Mouse (Mus musculus): ENCODE measurements around the gene Nrg4.

Gene Nrg4

DNA sequence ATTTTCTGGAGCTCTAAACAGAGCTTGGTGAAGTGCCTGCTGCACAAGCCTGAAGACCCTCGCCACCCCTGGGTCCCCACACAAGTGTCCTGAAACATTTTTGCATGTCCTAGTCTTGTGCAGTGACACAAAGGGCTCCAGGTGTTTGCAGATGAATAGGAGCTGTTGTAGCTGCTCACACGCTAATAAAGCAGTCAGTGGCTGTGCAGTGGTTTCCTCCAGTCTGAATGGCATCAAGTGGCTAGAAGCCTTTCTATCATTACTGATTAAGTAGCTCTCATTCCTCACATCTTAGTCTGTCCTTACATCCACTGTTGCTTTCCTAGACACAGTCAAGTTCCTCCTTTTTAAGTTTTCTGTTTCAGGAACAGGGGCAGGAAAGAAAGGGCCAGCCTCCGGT is 111.0 kb downstream of the Nrg4 start:
- DNase-seq (ENCODE audit: low spot score in 2 of 2) = no peak

DNA sequence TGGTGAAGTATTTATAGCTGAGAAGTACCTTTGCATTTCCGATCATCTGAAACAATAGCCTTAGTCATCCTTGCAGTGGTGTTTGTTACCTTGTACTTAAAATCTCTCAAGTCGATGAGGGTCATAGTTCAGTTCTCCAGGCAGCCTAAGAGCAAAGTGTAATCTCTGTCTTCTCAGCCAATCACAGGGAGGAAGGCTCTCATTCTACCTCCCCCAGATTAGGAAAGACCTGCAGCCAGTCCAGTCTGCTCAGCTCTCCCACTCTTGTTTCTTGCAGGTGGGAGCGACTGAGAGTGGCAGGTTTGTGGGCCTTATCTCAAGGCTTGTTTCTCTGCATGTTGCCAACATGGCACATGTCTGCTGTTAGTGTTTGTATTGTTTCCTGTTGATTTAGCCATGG is 111.6 kb downstream of the Nrg4 start:
- DNase-seq (ENCODE audit: low spot score in 2 of 2) = no peak

DNA sequence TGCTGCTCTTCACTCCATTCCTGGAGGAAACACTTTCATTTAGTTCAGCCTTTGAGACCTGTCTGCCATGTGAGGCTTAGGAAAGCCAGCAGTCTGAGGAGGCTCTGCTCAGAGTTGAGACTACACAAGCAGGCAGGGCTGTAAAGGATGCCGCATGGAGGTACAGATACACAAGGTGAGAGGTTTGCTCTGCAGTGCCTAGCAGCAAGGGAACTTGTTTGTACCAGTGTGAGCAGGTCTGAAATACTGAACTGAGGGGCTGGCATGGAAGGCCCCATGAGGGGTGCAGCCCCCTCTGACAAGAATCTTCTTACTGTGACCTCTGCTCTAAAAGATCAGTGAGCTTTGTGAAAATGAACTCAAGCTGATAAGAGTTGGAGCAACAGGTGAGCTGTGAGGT is 113.2 kb downstream of the Nrg4 start:
- no peak for DNase-seq (ENCODE audit: low spot score in 2 of 2)

DNA sequence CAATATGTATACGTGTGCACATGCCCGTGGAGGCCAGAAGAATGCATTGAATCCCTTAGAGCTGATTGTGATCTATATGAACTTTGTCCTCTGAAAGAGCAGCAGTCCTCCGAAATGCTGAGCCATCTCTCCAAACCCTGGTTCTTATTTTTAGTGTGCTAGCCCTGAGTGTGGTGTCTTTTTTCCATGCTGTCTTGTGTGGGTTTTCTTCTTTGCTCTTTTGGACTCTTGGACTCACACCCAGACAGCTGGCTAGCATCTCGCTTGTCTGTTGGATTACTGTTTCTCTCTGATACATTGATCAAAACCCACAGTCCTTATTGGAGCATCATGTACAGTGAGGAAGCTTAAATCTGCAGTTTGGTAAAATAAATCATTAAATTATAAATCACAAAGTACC is 115.0 kb downstream of the Nrg4 start:
- no peak for DNase-seq (ENCODE audit: low spot score in 2 of 2)

DNA sequence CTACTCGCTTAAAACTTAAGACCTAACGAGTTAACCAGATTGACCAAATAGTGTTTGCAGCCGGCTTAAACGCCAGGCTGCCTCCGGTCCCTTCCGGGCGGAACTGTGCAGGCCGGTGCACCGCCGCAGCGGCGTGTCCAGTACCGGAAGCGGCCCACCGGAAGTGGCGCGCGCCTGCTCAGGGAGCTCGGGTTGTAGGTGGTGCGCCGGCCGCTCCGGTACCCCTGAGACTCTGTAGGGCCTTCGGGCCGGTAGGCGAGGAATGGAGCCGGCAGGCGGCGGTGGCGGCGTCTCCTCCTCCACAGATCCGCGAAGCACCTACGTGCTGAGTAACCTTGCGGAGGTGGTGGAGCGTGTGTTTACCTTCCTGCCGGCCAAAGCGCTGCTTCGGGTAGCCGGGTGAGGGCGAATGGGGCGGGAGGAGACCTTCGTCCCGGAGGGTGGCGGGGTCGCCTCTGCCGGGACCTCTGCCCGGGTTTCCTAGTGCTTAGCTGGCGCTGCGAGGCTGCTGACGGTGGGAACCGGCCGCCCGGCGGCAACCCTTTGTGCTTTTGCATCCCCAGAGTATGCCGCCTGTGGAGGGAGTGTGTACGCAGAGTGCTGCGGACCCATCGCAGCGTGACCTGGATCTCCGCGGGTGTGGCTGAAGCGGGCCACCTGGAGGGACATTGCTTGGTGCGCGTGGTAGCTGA is 117.7 kb downstream of the Nrg4 start, which contains the start of gene Fbxo22:
Fbxo22 (plus strand) TSS at position 136 of the 692 bp plus-strand sequence.
- peak; percentile 65 to 74 for DNase-seq (ENCODE audit: low spot score in 2 of 2)

DNA sequence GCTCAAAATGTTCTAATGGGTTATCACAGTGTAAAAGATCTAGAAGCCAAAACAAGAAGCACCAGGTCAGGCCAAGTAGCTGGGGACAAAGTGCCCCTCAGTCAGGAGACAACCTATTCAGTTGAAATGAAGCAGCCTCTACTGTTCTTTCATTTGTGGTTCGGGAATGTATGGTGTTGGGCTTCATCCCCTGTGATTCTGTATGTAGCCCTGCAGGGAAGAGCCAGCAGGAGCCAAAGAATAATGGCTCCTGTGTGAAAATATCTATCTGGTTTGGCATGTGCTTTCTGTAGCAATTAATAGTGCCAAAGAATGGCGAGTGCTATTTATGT is 118.2 kb downstream of the Nrg4 start:
- DNase-seq (ENCODE audit: low spot score in 2 of 2) = no peak

DNA sequence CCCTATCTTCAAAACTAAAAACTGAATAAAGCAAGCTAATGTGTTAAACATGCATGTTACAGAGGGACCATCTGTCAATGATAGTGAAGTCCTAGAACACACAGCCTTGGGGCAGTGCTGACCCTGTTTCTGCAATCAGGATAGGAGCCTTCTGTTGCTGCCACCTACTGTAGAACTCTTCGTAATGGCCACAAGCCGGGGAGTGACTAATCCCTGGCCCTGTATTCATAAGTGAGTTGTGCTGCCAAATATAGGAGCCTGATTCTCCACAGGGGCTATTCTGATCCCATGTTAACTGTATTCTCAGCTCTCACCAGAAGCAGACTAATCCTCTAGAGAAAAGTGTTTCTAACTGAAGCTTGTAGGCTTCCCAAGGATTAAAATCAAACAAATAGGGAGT is 127.3 kb downstream of the Nrg4 start:
- peak in 1 of 2 experiments; percentile 13 for DNase-seq (ENCODE audit: low spot score in 2 of 2)

DNA sequence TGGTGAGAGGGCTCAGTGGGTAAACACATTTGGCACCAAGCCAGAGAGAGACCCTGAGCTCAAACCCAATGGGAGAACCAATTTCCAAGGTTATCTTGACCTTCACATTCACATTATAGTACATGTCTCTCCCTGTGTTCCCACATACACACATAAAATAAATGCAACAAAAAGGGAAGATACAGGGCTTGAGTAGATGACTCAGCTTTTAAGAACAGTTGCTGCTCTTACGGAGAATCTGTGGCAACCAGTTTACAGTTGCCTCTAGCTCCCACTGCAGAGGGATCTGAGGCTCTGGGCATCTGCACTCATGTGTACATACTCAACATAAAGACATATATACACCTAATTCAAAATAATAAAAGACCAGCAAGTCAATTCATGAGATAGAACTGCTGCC is 128.4 kb downstream of the Nrg4 start:
- DNase-seq (ENCODE audit: low spot score in 2 of 2) = no peak

DNA sequence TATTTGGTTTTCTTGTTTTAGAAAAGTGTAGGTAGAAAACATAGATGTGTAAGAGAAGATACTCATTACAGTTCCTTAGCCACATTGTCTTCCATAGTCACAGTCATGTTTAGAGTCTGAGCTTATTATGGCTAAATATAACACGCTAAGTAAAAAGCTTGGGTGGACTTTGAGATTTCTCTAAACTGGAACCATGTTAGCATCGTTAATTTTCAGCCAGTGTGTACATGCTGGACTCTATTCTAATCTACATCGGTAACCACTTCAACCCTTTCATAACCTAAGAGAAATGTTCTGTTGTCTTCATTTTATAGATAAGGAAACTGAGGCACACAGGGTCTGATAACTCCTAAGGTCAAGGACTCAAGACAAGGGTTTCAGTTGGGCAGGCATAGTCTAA is 130.8 kb downstream of the Nrg4 start:
- DNase-seq (ENCODE audit: low spot score in 2 of 2) = no peak

DNA sequence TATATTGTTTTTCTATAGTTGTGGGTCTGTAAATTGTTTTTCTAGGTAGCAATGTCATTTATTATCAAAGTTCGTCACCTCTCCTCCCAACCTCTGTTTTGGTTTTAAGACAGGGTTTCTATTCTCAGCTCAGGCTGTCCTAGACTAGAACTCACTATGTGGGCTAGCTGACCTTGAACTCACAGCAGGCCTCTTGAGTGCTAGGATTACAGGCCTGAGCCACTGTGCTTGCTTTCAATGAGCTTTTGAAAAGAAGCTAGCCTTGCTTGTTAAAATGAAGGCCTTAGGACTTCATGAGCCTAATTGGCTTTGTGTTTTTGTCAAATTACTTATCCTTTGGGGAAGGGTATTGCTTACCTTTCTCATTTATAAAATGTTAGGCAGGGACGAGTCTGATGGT is 152.4 kb downstream of the Nrg4 start:
- no peak for DNase-seq (ENCODE audit: low spot score in 2 of 2)

DNA sequence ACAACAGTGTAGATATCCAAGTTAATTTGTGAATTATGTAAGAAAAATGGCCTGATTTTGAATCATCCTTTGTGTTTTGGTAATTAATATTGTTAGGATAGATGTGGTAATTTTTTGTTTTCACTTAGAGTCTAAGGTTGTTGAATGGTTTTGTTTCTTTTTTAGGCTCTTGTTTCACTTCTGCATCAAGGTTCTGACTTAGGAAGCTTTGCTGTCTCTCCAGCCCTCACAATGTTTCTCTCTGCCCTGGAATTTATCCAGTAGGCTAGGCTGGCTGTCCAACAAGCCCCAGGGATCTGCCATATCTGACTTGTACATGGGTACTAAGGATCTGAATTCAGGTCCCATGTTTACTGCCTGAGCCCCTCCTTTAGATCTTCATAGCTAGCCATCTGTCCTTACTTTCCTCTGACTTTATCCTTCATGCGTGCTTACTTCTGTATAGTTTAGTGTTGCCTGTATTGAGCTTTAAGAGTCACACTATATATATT is 154.4 kb downstream of the Nrg4 start:
- no peak for DNase-seq (ENCODE audit: low spot score in 2 of 2)

DNA sequence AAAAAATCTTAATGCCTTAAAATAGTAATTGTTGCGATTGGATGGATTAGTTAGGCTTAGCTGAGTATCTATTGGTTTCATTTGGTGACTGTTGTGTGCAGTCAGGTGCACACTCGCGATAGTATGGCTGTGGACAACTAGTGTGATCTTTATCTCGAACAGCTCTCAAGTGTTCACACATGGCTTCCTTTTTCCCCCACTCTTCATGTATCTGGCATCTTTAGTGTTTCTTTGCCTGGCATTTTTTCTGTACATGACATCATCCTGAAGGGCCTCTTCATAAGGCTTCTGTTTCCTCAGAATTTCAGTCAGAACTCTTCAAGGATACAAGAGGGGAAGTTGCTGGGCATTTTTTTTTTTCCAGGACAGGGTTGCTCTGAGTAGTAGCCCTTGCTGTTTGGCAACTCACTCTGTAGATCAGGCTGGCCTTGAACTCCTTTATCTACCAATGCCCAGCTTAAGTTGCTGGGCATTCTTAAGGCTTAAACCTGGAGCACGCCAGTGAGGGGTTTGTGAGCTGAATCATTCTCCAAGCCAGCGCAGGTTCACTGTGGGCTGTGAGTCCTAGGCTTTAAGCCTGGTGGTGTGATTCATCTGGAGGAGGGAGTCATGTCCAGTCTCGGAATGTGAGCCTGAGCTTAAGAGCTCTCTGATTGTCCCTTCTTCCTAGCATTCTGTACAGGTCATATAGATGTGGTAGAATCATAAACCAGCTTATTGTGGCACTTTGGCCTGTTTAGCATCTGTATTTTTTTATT is 155.8 kb downstream of the Nrg4 start:
- no peak for DNase-seq (ENCODE audit: low spot score in 2 of 2)
